Mouse (Mus musculus) layer of hippocampus, postnatal 14 days (tissue): ENCODE measurements at regions not wholly inside any gene's neighbourhood (a gene's known extent, or its start where the extent isn't known, plus 50 kb on each side); places are given as distances from the start of the nearest gene placed in this dataset.

Experiments used
- DNase-seq, 2 experiments: peaks; one replicate each; pipeline ENCODE4 v3.0.0; 2021 to 2022; ENCODE audit warnings: low spot score in 2 of 2, mixed read lengths in 1 of 2

- no peak for DNase-seq
Observed at GRCm38 (mm10) chr15:72101730-72102129, 1732.6 kb upstream of the Gm6569 start.

- DNase-seq = no peak
Observed at GRCm38 (mm10) chr15:72105830-72106413, 1728.4 kb upstream of the Gm6569 start.

GRCm38 (mm10) chr15:72110520-72110919 lies 1723.8 kb upstream of the Gm6569 start:
- DNase-seq = no peak

GRCm38 (mm10) chr15:72116772-72117171 lies 1717.6 kb upstream of the Gm6569 start:
- DNase-seq = no peak

- no peak for DNase-seq
Observed at GRCm38 (mm10) chr15:72134226-72134625, 1700.1 kb upstream of the Gm6569 start.

- DNase-seq = no peak
Observed at GRCm38 (mm10) chr15:72135992-72136617, 1698.3 kb upstream of the Gm6569 start.

- no peak for DNase-seq
Observed at GRCm38 (mm10) chr15:72140122-72140521, 1694.2 kb upstream of the Gm6569 start.

GRCm38 (mm10) chr15:72150581-72150980 lies 1683.8 kb upstream of the Gm6569 start:
- no peak for DNase-seq

GRCm38 (mm10) chr15:72158505-72158904 lies 1675.9 kb upstream of the Gm6569 start:
- no peak for DNase-seq

- DNase-seq = no peak
Observed at GRCm38 (mm10) chr15:72200861-72201260, 1633.5 kb upstream of the Gm6569 start.

- no peak for DNase-seq
Observed at GRCm38 (mm10) chr15:72201791-72202190, 1632.6 kb upstream of the Gm6569 start.

- DNase-seq = no peak
Observed at GRCm38 (mm10) chr15:72205240-72205799, 1629.0 kb upstream of the Gm6569 start.

GRCm38 (mm10) chr15:72205950-72206349 lies 1628.4 kb upstream of the Gm6569 start:
- DNase-seq = peak; percentile 86 to 91

- DNase-seq = no peak
Observed at GRCm38 (mm10) chr15:72207589-72207988, 1626.8 kb upstream of the Gm6569 start.

GRCm38 (mm10) chr15:72208076-72208475 lies 1626.3 kb upstream of the Gm6569 start:
- no peak for DNase-seq

- peak in 1 of 2 experiments; percentile 38 for DNase-seq
Observed at GRCm38 (mm10) chr15:72208973-72209372, 1625.4 kb upstream of the Gm6569 start.

- DNase-seq = no peak
Observed at GRCm38 (mm10) chr15:72217731-72218130, 1616.6 kb upstream of the Gm6569 start.

GRCm38 (mm10) chr15:72219985-72220384 lies 1614.4 kb upstream of the Gm6569 start:
- peak in 1 of 2 experiments; percentile 4 for DNase-seq

GRCm38 (mm10) chr15:72220786-72221185 lies 1613.6 kb upstream of the Gm6569 start:
- no peak for DNase-seq

GRCm38 (mm10) chr15:72232355-72232754 lies 1602.0 kb upstream of the Gm6569 start:
- no peak for DNase-seq

- no peak for DNase-seq
Observed at GRCm38 (mm10) chr15:72264619-72265018, 1569.7 kb upstream of the Gm6569 start.

- DNase-seq = no peak
Observed at GRCm38 (mm10) chr15:72283846-72284245, 1550.5 kb upstream of the Gm6569 start.

- no peak for DNase-seq
Observed at GRCm38 (mm10) chr15:72296648-72297047, 1537.7 kb upstream of the Gm6569 start.
